In genomic region chr9:72775022-72775421, GRCm38 (mm10) we compare ENCODE assay signal across 23 mouse cellular contexts. TPM values are rescaled to one million over a fixed set of nuclear protein-coding genes. Genes with fewer than 3 reads are reported as not detected.
DNase-seq lines count a peak whose midpoint lies in the region; ATAC-seq and TF ChIP-seq lines count a peak whose summit lies in the region.
"Had no signal": no experiment of that assay in that cellular context is flagged by ENCODE, and none has a peak within 500 bp of the region (broad histone marks: within the 10 kb centered on the region; RNA-seq: fewer than 3 reads in every experiment).

No protein-coding gene starts in this region.

- no peak overlapping the region for H3K27ac ChIP-seq in kidney, adult 2 months (ENCODE audit: insufficient read depth, low read depth, low read length)
- H3K27ac ChIP-seq in kidney, embryonic 16.5 days (ENCODE audit: low read length) = no peak overlapping the region
- H3K27ac ChIP-seq in liver, embryonic 12.5 days = no peak overlapping the region
- H3K27ac ChIP-seq: embryonic facial prominence, embryonic 10.5 days; embryonic facial prominence, embryonic 12.5 days; forebrain, embryonic 13.5 days; forebrain, embryonic 15.5 days had no signal

- H3K4me3 ChIP-seq in kidney, adult 2 months (ENCODE audit: insufficient read depth, low read depth, low read length) = no peak overlapping the region
- no peak overlapping the region for H3K4me3 ChIP-seq in kidney, embryonic 16.5 days (ENCODE audit: low read length)
- no peak overlapping the region for H3K4me3 ChIP-seq in liver, embryonic 12.5 days
- H3K4me3 ChIP-seq: embryonic facial prominence, embryonic 10.5 days; embryonic facial prominence, embryonic 12.5 days; forebrain, embryonic 13.5 days; forebrain, embryonic 15.5 days had no signal

- no peaks in the 10 kb centered on the region for H3K27me3 ChIP-seq in kidney, adult 2 months (replicated peaks; ENCODE audit: control insufficient read depth, insufficient read depth, low read length)
- H3K27me3 ChIP-seq in kidney, embryonic 16.5 days (ENCODE audit: insufficient read depth, low read length) = no peaks in the 10 kb centered on the region
- H3K27me3 ChIP-seq in liver, embryonic 12.5 days (replicated peaks) = no peaks in the 10 kb centered on the region
- H3K27me3 ChIP-seq: CH12.LX; embryonic facial prominence, embryonic 12.5 days; forebrain, embryonic 13.5 days; forebrain, embryonic 15.5 days; Patski had no signal

- no peak for TF ChIP-seq CTCF in kidney, adult 2 months (conservative IDR thresholded peaks at IDR 0.05; ENCODE audit: insufficient read depth, insufficient read length, low read depth, low read length)

- no peak overlapping the region for H3K9ac ChIP-seq in kidney, embryonic 16.5 days (replicated peaks; ENCODE audit: low read length)
- no peak overlapping the region for H3K9ac ChIP-seq in liver, embryonic 12.5 days
- H3K9ac ChIP-seq: embryonic facial prominence, embryonic 12.5 days; forebrain, embryonic 13.5 days; forebrain, embryonic 15.5 days had no signal

- no peak overlapping the region for H3K4me2 ChIP-seq in kidney, embryonic 16.5 days (replicated peaks; ENCODE audit: low read depth, low read length)
- H3K4me2 ChIP-seq in liver, embryonic 12.5 days = no peak overlapping the region
- H3K4me2 ChIP-seq: embryonic facial prominence, embryonic 12.5 days; forebrain, embryonic 13.5 days; forebrain, embryonic 15.5 days had no signal

- peak; percentile 10 for DNase-seq in kidney, adult 2 months
- DNase-seq in liver = no peak
- no peak for DNase-seq in gastrocnemius, adult 8-10 months (ENCODE audit: low spot score in 2 of 2)
- DNase-seq: adrenal gland, adult 8-10 months; adrenal gland, postnatal 14 days; adrenal gland, postnatal 36 days; B cell, adult 2 months; cerebellum, adult 11-12 months; cerebellum, adult 2 months; cerebellum, adult 9-10 months; cerebellum, postnatal 10 days; cerebellum, postnatal 25 days had no signal

- no peaks in the 10 kb centered on the region for H3K36me3 ChIP-seq in kidney, adult 2 months (ENCODE audit: control insufficient read depth, insufficient read depth, low read length)
- H3K36me3 ChIP-seq in kidney, embryonic 16.5 days (ENCODE audit: insufficient read depth, low read length) = no peaks in the 10 kb centered on the region
- H3K36me3 ChIP-seq in liver, embryonic 12.5 days = no peaks in the 10 kb centered on the region
- H3K36me3 ChIP-seq: embryonic facial prominence, embryonic 10.5 days; embryonic facial prominence, embryonic 12.5 days; forebrain, embryonic 15.5 days; G1E had no signal

- no peaks in the 10 kb centered on the region for H3K4me1 ChIP-seq in kidney, adult 2 months (ENCODE audit: control insufficient read depth, insufficient read depth, low read length)
- peaks cover 10% of the 10 kb centered on the region for H3K4me1 ChIP-seq in kidney, embryonic 16.5 days (ENCODE audit: insufficient read depth, low read length)
- peaks cover 5% of the 10 kb centered on the region; the same call in 1 of the 2 replicates for H3K4me1 ChIP-seq in liver, embryonic 12.5 days
- H3K4me1 ChIP-seq: forebrain, embryonic 13.5 days; forebrain, embryonic 15.5 days had no signal

- TF ChIP-seq POLR2A in kidney, adult 2 months (IDR thresholded peaks at IDR 0.05; ENCODE audit: low read depth, low read length) = no peak

- WGBS in kidney, adult 2 months = 72% methylated on average over 4 of the region's 4 CpGs
- 89% methylated on average over 4 of the region's 4 CpGs for WGBS in kidney, embryonic 16.5 days
- WGBS in liver, embryonic 12.5 days (ENCODE audit: insufficient replicate concordance) = 68% methylated on average over 4 of the region's 4 CpGs

- no peak for ATAC-seq in kidney, embryonic 16.5 days (ENCODE audit: low FRiP score, low TSS enrichment)
- 0 out of 2 replicates have a peak, but pooled peaks have one; percentile 30 for ATAC-seq in liver, embryonic 12.5 days
- ATAC-seq: activated CD4-positive, CD25-positive, alpha-beta regulatory T cell, adult 4 months; CD4-positive, CD25-positive, alpha-beta regulatory T cell, adult 4 months; forebrain, embryonic 13.5 days; forebrain, embryonic 15.5 days; Patski had no signal

- H3K9me3 ChIP-seq in kidney, embryonic 16.5 days (ENCODE audit: low read length) = no peaks in the 10 kb centered on the region
- no peaks in the 10 kb centered on the region for H3K9me3 ChIP-seq in liver, embryonic 12.5 days (replicated peaks)
- H3K9me3 ChIP-seq: embryonic facial prominence, embryonic 10.5 days; embryonic facial prominence, embryonic 12.5 days; forebrain, embryonic 13.5 days; forebrain, embryonic 15.5 days; G1E had no signal

RNA-seq across cellular contexts. Expression of gene Prtg, which starts 31.7 kb away (rescaled TPM):
- polyA plus RNA-seq in kidney, adult 2 months (2012; rRNA removed) = 0.06 and 0.15 TPM in 2 replicates
- 1.8 and 2.0 TPM in 2 replicates for polyA plus RNA-seq in kidney, embryonic 16.5 days (2015; fragmentation: Nextera tagmentation; extraction: Ambion mirVana)
- polyA plus RNA-seq in liver, embryonic 12.5 days (2016; fragmentation: Nextera tagmentation; extraction: Ambion mirVana) = 0.37 and 0.52 TPM in 2 replicates
- under 1 TPM; 0.07 to 0.38 (median 0.12) TPM for total RNA-seq in gastrocnemius, adult 8-10 months (2022)
- total RNA-seq: CH12.LX had no signal
- polyA plus RNA-seq: activated CD4-positive, CD25-positive, alpha-beta regulatory T cell, adult 4 months; G1E had no signal
